Mouse (Mus musculus): ENCODE data around the gene Ptchd4. TPM values are rescaled to one million over a fixed set of nuclear protein-coding genes. Genes with fewer than 3 reads are reported as not detected.

The Ptchd4 gene
- polyA plus RNA-seq, 2 experiments = 0.88 to 7.4 TPM

DNA sequence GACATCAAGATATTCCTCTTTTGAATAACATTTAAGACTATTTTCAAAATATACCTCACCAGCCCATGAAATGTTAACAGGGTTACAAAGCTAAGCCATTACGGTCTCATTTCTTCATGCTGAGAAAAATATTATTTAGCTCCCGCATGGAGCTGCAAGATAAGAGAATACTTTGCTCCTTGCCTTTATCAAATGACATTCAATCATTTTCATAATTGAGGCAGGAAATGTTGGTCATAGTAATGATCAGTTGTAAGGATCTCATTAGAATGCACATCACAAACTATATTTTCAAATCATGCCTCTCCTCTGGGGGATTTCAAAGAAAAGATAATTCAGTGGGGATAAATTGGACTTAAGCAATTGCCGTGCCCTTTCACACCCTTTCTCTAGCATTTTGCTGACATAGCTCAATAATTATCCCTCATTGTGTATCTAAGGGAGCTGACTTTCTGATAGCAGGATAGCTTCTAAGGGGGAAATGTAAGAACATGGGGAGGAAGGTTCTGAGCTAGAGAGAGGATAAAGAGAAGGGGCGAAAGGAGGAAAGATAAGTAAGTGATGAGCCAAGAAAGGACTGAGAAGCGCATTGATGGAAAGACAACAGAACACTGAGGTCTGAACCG lies 47.5 kb downstream of the Ptchd4 start:
- no peaks in the 10 kb centered on the region for H3K9me3 ChIP-seq (ENCODE audit: control insufficient read depth, low read length)
- H3K36me3 ChIP-seq (ENCODE audit: control insufficient read depth, insufficient read depth, low read length) = no peaks in the 10 kb centered on the region
- no peak for TF ChIP-seq POLR2A (IDR thresholded peaks at IDR 0.05; ENCODE audit: borderline replicate concordance, extremely low read depth, insufficient read depth, insufficient read length)
- ATAC-seq (ENCODE audit: low FRiP score, low read depth) = no peak
- H3K27ac ChIP-seq (replicated peaks; ENCODE audit: low read depth, low read length) = no peak overlapping the region
- H3K9ac ChIP-seq (ENCODE audit: low read depth, low read length, severe bottlenecking) = no peak overlapping the region
- no peak overlapping the region for H3K4me2 ChIP-seq (replicated peaks; ENCODE audit: low read depth, low read length, severe bottlenecking)
- no peak for DNase-seq (ENCODE audit: low spot score)
- H3K27me3 ChIP-seq (ENCODE audit: control insufficient read depth, insufficient read depth, low read length) = no peaks in the 10 kb centered on the region
- no peaks in the 10 kb centered on the region for H3K4me1 ChIP-seq (ENCODE audit: control insufficient read depth, insufficient read depth, low read length)
- H3K4me3 ChIP-seq (replicated peaks; ENCODE audit: low read length) = no peak overlapping the region
- WGBS = 92% methylated on average over 6 of the region's 6 CpGs

DNA sequence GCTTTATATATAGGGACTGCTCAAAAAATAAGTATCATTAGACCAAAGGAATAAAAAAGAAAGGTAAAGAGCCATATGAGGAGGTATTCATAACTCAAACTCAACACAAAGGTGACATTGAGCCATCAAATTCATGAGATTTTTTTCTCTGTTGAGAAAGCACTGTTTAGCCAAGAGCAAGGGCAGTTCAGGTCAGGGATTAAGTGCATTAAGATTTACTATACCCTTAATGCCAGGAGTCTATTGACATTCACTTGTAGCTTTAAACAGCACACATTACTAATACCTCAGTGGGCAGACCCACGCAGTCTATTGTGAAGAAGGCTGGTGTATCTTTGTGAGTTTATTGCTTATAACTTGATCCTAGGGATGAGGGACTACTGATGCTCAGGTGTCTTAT lies 49.0 kb downstream of the Ptchd4 start:
- H3K27me3 ChIP-seq (ENCODE audit: control insufficient read depth, insufficient read depth, low read length) = no peaks in the 10 kb centered on the region
- no peak overlapping the region for H3K9ac ChIP-seq (ENCODE audit: low read depth, low read length, severe bottlenecking)
- ATAC-seq (ENCODE audit: low FRiP score, low read depth) (no peak), DNase-seq (ENCODE audit: low spot score) (no peak)
- no peaks in the 10 kb centered on the region for H3K9me3 ChIP-seq (ENCODE audit: control insufficient read depth, low read length)
- 71% methylated on average over 1 of the region's 1 CpGs for WGBS
- H3K4me3 ChIP-seq (replicated peaks; ENCODE audit: low read length) = no peak overlapping the region
- H3K4me2 ChIP-seq (replicated peaks; ENCODE audit: low read depth, low read length, severe bottlenecking) = no peak overlapping the region
- TF ChIP-seq POLR2A (IDR thresholded peaks at IDR 0.05; ENCODE audit: borderline replicate concordance, extremely low read depth, insufficient read depth, insufficient read length) = no peak
- no peaks in the 10 kb centered on the region for H3K4me1 ChIP-seq (ENCODE audit: control insufficient read depth, insufficient read depth, low read length)
- no peaks in the 10 kb centered on the region for H3K36me3 ChIP-seq (ENCODE audit: control insufficient read depth, insufficient read depth, low read length)
- no peak overlapping the region for H3K27ac ChIP-seq (replicated peaks; ENCODE audit: low read depth, low read length)

DNA sequence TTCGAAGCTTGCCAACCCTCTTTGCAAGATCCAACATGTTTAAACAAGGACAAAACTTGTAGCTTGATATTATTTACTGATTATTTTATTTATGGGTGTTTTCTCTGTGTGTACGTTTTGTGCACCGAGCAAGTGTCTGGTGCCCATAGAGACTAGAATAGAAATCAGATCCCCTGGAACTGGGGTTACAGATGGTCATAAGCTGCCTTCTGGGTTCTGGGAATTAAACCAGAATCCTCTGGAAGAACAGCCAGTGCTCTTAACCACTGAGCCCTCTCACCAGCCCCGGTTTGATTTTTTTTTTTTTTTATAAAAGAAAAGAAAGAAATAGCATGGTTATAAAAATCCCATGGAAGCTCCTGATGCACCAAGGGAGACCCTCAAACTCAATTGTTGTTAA lies 59.1 kb downstream of the Ptchd4 start:
- 82% methylated on average over 4 of the region's 4 CpGs for WGBS
- Histone ChIP-seq H3K4me2 (replicated peaks; ENCODE audit: low read depth, low read length, severe bottlenecking) (no peak overlapping the region), H3K4me1 (ENCODE audit: control insufficient read depth, insufficient read depth, low read length) (no peaks in the 10 kb centered on the region), H3K9me3 (ENCODE audit: control insufficient read depth, low read length) (no peaks in the 10 kb centered on the region), H3K9ac (ENCODE audit: low read depth, low read length, severe bottlenecking) (no peak overlapping the region), H3K27me3 (ENCODE audit: control insufficient read depth, insufficient read depth, low read length) (no peaks in the 10 kb centered on the region), H3K27ac (replicated peaks; ENCODE audit: low read depth, low read length) (no peak overlapping the region), H3K4me3 (replicated peaks; ENCODE audit: low read length) (no peak overlapping the region), H3K36me3 (ENCODE audit: control insufficient read depth, insufficient read depth, low read length) (no peaks in the 10 kb centered on the region)
- no peak for DNase-seq (ENCODE audit: low spot score)
- TF ChIP-seq POLR2A (IDR thresholded peaks at IDR 0.05; ENCODE audit: borderline replicate concordance, extremely low read depth, insufficient read depth, insufficient read length) = no peak
- ATAC-seq (ENCODE audit: low FRiP score, low read depth) = no peak

DNA sequence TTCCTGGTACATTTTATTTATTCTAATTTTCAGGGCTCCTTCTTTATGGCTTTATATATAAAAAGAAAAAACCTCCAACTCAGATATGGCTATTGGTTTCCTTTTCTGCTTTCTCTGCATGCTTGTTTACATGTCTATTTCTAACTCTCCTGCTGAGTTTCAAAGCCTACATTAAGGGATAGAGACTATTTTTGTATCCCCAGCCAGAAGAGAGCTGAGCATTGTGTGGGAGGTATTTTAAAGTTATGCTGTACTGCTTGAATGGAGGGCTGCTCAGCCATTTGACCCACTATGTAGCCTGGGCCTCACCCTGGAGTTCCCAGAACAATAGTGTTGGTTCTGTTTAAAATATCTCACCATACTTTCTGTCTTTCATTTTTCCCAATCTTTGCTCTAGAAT lies 77.3 kb downstream of the Ptchd4 start:
- ATAC-seq (ENCODE audit: low FRiP score, low read depth) = no peak
- Histone ChIP-seq H3K27me3 (ENCODE audit: control insufficient read depth, insufficient read depth, low read length) (no peaks in the 10 kb centered on the region), H3K4me1 (ENCODE audit: control insufficient read depth, insufficient read depth, low read length) (no peaks in the 10 kb centered on the region), H3K9ac (ENCODE audit: low read depth, low read length, severe bottlenecking) (no peak overlapping the region), H3K4me3 (replicated peaks; ENCODE audit: low read length) (no peak overlapping the region), H3K9me3 (ENCODE audit: control insufficient read depth, low read length) (no peaks in the 10 kb centered on the region), H3K4me2 (replicated peaks; ENCODE audit: low read depth, low read length, severe bottlenecking) (no peak overlapping the region), H3K27ac (replicated peaks; ENCODE audit: low read depth, low read length) (no peak overlapping the region), H3K36me3 (ENCODE audit: control insufficient read depth, insufficient read depth, low read length) (no peaks in the 10 kb centered on the region)
- no peak for DNase-seq (ENCODE audit: low spot score)
- TF ChIP-seq POLR2A (IDR thresholded peaks at IDR 0.05; ENCODE audit: borderline replicate concordance, extremely low read depth, insufficient read depth, insufficient read length) = no peak

DNA sequence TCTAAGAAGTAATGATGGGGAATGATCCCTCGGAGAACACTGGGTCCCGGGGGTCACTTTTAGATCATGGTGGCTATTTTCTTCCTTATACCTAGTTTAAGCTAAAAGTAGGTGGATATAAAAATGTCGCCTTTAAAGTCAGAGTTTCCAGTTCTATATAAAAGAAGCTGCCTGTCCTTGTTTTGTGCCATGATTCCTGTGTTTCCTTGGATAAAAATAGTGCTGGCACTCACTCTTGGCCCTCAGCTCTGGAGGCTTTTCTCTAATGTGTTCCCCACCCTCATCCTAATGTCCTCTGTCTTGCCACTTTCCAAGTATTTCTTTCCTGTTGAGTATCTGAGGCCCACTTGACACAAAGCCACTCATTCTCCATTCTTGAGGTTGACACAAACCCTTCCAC lies 79.6 kb downstream of the Ptchd4 start:
- ATAC-seq (ENCODE audit: low FRiP score, low read depth) (no peak), DNase-seq (ENCODE audit: low spot score) (no peak)
- no peak for TF ChIP-seq POLR2A (IDR thresholded peaks at IDR 0.05; ENCODE audit: borderline replicate concordance, extremely low read depth, insufficient read depth, insufficient read length)
- Histone ChIP-seq H3K4me1 (ENCODE audit: control insufficient read depth, insufficient read depth, low read length) (no peaks in the 10 kb centered on the region), H3K36me3 (ENCODE audit: control insufficient read depth, insufficient read depth, low read length) (no peaks in the 10 kb centered on the region), H3K27ac (replicated peaks; ENCODE audit: low read depth, low read length) (no peak overlapping the region), H3K9me3 (ENCODE audit: control insufficient read depth, low read length) (no peaks in the 10 kb centered on the region), H3K4me2 (replicated peaks; ENCODE audit: low read depth, low read length, severe bottlenecking) (no peak overlapping the region), H3K4me3 (replicated peaks; ENCODE audit: low read length) (no peak overlapping the region), H3K27me3 (ENCODE audit: control insufficient read depth, insufficient read depth, low read length) (no peaks in the 10 kb centered on the region), H3K9ac (ENCODE audit: low read depth, low read length, severe bottlenecking) (no peak overlapping the region)
- 85% methylated on average over 3 of the region's 3 CpGs for WGBS

DNA sequence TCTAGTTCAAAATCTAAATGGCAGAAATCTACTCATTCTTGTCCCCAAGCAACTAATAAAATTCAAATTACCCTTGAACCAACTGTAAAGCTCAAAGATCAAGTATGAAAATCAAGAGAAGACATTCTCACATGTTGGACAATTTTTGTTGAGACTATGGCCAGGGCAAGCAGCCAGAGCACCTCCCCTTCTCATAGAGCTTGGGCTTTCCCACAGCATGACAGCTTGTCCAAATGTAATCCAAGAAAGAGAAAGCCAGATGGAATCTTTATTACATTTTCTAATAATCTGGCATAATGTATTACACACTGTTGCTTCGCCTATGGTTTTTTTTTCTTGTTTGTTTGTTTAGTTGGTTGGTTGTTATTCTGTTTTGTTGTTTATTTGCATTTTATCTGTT lies 102.7 kb downstream of the Ptchd4 start:
- ATAC-seq (ENCODE audit: low FRiP score, low read depth) = no peak
- Histone ChIP-seq H3K36me3 (ENCODE audit: control insufficient read depth, insufficient read depth, low read length) (no peaks in the 10 kb centered on the region), H3K9ac (ENCODE audit: low read depth, low read length, severe bottlenecking) (no peak overlapping the region), H3K27me3 (ENCODE audit: control insufficient read depth, insufficient read depth, low read length) (no peaks in the 10 kb centered on the region), H3K4me1 (ENCODE audit: control insufficient read depth, insufficient read depth, low read length) (no peaks in the 10 kb centered on the region), H3K4me2 (replicated peaks; ENCODE audit: low read depth, low read length, severe bottlenecking) (no peak overlapping the region), H3K9me3 (ENCODE audit: control insufficient read depth, low read length) (no peaks in the 10 kb centered on the region), H3K4me3 (replicated peaks; ENCODE audit: low read length) (no peak overlapping the region), H3K27ac (replicated peaks; ENCODE audit: low read depth, low read length) (no peak overlapping the region)
- no peak for DNase-seq (ENCODE audit: low spot score)
- no peak for TF ChIP-seq POLR2A (IDR thresholded peaks at IDR 0.05; ENCODE audit: borderline replicate concordance, extremely low read depth, insufficient read depth, insufficient read length)
- 86% methylated on average over 1 of the region's 1 CpGs for WGBS
